Mouse (Mus musculus) layer of hippocampus, adult 9-10 months (tissue): ENCODE measurements around the gene Btbd7.

ENCODE experiments used
- DNase-seq: peaks from one replicate; pipeline ENCODE4 v3.0.0; 2022; ENCODE audit warnings: low spot score

Gene Btbd7

DNA sequence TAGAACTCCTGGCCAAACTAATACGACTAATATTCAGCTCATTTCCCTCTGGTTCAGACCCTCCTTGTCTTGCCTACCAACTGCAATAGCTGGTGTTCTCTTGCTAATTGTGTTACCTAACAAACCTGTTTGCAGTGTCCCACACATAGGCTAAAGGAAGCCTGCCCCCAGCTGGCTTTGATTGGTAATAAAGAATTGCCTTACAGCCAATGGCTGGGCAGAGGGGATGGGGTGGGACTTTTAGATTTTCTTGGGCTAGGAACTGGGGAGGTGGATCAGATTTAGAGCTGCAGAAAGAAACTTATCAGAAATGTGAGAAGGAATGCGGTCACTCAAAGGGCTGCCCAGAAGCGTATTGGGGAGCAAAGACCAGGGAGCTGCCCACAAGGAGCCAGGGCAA, 98.8 kb downstream of the Btbd7 start:
- DNase-seq: no peak

DNA sequence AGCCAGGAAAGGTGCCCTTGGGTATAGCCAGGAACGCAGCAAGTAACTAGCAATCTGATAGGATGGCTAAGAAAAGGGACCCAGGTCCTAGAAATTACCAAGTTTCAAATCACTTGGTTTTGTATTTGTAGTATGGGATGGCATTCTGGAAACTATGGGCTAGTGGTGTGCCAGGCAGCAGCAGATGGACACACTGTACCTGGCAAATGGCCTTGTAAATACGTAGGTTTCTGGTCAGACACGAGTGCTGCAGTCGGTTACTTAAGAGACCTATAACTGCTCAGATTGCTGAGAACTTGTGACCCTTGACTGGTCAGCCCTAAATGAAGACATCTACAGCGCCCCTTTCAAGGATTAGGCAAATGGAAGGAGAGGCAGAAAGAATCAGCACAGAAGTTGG, 100.1 kb downstream of the Btbd7 start:
- DNase-seq: no peak

DNA sequence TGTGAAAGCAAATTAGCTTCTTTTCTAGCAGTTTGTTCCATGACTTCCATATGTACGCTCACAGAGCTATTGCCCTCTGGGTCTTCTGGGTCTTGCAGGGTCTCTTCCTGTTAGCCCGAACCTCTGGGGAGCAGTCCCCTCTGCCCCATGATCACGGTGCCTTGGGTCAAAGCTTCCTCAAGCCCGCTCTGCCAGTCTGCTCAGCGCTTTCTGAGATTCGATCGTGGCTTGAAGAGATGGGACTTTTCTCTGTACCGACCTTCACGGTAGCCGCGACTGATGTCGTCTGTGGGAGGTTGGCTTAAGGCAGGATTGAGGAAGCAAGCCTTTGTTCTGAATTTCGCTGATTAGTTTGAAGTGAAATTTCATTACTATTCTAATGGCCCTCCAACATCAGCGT, 102.2 kb downstream of the Btbd7 start:
- no peak for DNase-seq

DNA sequence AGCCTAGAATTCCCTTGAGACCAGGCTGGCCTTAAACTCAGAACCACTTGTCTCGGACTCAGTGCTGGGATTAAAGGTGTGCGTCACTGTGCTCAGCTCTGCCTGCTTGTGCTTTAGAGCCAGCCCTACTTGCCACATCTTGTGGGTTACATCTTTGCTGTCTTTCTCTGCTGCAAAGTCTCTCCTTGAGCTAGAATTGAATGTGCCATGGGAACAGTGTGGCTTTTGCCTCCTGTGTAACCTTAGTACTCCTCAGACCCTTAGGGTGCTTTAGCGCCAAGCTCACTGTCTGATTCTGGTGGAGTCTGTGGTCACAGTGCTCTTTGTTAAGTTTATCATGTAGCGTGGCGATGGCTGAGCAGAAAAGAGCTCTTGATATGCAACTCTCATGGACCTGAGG, 105.6 kb downstream of the Btbd7 start:
- no peak for DNase-seq

DNA sequence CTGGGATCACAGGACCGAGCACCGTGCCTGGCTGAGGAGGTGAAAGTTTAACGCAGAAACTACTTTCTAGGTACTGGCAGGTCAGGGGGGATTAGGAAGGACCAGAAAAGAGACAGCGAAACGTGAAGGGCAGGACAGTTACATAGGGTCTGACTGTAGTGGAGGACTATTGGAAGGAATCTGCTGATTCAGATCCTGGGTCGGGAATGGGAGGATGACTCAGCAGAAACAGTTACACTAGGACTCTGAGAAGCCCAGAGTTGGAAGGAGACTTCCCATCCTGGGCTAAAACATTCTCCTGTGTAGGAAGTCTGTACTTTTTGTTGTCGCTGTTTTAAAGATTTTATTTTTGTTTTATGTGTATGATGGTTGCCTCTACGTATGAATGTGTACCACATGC, 106.7 kb downstream of the Btbd7 start:
- no peak for DNase-seq

DNA sequence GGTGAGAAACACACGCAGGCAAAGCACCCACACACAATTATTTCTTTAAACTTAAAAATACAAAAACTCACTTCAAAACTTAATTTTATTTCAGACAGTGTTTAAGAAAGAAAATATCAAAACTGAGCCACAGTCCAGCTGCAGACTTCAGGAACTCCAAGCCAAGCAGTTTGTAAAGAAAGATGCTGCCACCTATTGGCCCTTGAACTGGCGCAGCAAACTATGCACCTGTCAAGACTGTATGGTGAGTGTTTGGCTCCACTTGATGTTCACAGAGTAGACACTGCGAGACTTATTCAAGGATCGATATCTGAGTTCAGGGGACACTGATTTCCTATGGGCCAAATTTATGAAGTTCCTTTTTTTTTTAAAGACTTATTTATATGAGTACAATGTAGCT, 109.3 kb downstream of the Btbd7 start:
- DNase-seq: no peak

DNA sequence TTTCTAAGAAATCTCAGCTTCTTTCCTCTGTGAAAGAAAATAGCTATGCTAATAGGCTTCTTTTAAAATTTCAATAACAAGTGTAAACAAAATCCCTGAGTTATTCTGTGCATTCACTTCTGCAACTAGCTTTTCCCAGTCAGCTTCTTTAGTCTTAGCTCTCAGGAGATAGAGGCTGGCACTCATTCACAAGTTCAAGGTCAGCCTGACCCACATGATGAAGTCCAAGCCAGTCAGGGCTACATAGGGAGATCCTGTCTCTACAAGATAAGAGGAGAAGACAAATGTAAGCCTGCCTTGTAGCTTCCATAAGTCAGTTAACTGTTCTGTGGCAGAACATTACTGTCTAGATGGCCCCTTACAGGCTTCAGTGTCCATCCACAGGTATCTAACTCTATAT, 114.6 kb downstream of the Btbd7 start:
- no peak for DNase-seq

DNA sequence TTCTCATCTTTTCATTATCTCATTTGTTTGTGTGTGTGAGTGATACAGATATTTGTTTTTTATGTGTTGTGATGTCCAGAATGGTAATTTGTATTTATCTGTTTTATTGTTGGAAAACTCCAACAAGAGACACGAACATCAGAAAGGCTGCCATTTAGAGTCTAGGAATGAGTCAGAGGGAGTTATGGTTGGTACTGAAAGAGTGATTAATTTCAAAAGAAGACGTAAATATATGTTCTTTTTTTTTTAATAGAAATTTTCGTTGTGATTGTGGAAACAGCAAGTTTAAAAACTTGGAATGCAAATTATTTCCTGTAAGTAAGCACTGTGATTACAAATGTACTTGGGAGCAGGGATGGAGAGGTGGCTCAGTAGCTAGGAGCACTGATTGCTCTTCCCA, 116.6 kb downstream of the Btbd7 start:
- no peak for DNase-seq

DNA sequence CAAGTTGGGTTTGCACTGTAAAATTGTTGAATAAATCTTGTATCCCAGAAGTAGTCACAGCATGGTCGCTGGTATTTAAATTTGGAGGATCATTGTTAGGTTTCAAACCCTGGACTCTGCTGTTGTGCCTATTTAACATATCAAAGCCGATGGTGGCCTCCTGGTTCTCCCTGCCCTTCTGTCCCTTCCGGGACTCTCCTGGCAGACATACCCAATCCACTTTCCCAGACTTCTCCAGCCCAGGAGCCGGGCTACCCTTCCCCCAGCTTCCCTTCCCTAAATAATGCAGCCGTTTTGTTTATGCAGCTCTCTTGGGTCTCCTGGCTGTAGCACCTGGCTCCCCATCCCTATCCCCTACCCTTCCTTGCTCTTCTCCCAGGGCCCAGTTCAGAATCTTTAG, 119.3 kb downstream of the Btbd7 start:
- DNase-seq: no peak

DNA sequence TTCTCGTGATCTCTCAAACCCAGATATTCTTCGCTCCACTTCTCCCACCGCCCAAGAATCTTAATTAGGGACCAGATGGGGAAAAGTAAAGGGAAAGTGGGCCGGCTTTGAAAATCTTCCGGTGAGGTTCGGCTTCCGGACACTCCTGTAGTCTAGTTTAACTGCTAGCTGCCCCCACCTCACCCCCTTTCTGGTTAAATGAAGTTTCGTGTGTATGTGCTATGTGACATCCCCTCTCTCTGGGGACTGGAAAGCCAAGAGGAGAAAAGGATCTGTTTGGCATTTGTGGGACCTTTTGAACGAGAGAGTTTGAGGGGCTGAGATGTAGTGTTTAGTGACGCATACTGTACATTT, 119.9 kb downstream of the Btbd7 start, which contains the start of gene Gm20604:
Gene Gm20604 (minus strand): TSS at position 270 of the 354 bp plus-strand sequence.
- DNase-seq: no peak

DNA sequence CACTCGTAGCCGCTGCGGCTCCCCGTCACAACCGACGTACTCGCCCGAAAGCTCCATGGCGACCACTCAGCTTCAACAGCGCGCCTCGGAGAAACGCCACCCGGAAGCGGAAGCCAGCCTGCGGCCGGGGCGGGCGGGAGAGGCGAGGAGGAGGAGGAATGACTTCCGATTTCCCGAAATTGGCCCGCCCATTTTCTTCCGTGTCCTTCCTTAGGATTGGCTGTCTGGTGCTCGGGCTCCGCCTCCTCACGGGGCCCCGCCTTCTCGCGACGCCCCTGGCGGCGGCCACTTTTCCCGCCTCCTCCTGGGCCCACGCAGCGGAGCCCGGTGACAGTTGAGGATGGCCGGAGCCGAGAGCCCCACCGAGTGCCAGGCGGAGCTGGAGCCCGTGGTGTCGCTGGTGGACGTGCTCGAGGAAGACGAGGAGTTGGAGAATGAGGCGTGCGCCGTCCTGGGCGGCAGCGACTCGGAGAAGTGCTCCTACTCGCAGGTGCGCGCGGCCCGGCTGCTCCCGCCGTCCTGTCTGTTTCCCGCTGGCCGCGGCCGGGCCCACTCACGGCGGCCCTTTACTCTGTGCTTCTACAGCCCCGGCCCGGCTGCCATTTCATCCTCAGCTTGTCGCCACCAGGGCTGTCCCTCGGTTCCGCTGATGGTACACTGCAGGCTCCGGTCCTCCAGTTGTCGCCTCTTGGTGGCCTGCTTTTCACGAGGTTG, 120.4 kb downstream of the Btbd7 start, which contains the start of the genes Gm28051, Gon7 and Ubr7:
Gene Gm28051 (minus strand): TSS at position 77 of the 714 bp plus-strand sequence.
Gene Gon7 (minus strand): TSS at position 115 of the 714 bp plus-strand sequence.
Gene Ubr7 (plus strand): TSS at position 279 of the 714 bp plus-strand sequence.
- DNase-seq: peak; percentile 83

DNA sequence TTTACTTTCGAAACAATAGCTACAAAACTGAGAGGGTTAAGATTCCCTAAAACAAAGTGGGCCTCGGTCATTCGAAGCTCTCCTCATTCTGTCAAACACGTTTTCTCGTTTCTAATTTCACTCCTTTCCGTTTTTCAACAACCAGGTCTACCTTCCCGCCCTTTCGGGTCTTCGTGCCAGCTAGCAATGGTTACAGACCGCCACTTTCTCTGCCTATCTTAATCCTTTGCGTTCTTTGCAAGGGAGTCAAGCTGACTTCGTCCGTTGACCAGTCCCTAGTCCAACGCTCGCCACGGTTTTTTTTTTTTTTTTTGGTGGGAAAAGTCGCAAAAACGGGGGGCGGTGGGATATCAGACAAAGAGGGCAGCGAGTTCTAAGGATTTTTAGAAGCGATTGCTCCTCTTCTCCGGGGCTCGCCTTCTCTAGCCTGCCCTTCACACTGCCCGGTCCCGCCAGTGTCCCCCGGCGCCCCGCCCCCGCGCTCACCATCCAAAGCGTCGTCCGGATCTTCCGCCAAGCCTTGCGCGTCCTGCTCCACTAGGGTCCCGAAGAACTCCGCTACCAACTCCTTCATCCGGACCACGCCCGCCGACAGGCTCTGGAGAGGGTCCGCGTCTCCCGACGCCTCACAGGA, 121.1 kb downstream of the Btbd7 start:
- no peak for DNase-seq

DNA sequence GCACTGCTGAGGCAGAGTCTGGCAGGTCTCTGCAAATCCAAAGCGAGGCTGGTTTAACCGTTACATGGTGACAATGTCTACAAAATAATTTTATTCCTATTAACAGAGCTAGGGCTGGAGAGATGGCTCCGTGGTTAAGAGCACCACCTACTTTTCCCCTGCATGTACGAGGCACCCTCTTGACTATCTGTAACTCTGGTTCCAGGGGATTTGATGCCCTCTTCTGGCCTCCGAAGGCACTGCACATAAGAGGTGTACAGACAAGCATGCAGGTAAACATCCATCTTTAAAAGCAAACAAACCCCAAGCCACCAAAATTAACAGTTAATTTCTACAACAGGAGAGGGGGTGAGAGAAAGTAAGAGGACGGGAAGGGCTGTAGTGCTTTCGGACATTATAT, 122.0 kb downstream of the Btbd7 start:
- no peak for DNase-seq

DNA sequence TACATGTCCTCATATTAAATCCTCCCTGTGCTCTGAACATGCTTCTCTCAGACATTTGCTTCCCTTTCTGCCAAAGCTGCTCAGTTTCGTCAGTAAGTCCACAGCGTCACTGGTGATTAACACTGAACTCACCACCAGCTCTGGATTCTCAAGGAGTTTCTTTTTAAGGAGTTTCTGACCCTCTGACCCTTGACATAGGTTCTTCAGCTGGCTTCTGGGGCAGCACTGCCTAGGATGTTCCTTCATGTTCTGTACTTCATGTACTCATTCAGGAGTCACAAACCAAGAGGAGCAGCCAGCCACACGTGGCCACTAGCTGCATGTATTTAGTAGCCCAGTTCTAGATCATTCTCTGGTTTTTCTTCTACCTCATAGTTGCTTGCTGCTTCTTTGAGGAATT, 130.0 kb downstream of the Btbd7 start:
- DNase-seq: no peak

DNA sequence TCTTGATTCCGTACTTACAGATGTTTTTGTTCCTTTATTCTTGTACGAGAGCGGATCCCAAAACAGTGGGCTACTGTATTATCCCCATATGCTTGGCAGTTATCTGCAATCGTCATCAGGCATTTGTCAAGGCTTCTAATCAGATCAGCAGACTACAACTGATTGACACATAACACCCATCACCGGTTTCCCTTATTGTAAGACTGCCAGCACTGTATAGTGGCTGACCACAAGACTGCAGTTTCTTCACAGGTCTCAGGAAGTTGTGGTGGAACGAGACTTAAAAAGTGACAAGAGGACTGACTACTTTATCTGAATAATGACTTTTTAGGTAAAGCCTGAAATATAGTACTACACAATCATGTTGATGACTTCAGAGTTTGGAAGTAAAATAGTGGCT, 133.4 kb downstream of the Btbd7 start:
- no peak for DNase-seq

DNA sequence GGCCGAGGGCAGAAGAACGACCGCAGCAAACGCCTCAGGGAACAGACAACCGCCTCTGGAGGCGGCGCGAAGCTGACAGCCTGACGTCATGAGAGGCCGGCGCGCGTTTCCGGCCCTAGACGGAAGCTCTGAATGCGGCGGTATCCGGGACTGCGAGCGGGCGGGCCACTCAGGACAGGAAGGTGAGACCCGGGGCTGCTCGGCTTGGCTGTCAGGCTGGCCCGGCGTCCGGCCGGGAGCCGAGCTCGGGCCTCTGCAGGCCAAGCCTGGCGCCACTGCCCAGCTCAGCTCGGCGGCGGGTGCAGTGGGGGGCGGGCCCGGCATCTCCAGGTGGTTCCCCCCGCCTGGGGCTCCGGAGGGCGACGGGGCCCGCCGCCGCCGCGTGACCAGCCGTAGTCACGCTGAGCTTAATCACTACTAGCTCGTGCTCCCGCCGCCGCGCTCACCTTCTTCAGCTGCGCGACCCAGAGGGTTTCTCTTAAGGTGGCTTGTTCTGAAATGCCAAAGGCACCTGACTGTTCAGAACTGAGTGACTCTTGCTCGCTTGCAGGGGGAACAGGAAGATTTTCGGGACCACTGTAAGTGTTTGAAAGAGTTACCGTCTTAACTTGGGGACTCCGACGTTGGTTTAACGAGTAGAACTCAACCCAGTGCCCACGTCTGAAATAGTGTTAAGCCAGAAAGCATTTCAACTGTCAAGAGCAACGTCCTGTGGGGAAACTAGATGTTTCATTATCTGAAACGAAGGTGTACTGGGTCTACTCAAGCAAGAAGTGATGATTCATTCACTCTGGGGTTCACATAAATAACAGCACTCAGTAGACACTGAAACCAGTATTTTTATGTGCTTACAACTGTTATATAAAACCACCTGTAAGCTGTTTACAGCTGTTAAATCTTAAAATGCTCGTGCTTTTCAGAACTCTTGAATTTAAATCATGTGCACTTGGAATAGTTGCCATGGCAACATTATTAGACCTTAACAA, 134.4 kb downstream of the Btbd7 start, which contains the start of the genes Moap1 and Tmem251:
Gene Moap1 (minus strand): TSS at position 73 of the 986 bp plus-strand sequence.
Gene Tmem251 (plus strand): TSS at position 174 of the 986 bp plus-strand sequence.
- DNase-seq: no peak

DNA sequence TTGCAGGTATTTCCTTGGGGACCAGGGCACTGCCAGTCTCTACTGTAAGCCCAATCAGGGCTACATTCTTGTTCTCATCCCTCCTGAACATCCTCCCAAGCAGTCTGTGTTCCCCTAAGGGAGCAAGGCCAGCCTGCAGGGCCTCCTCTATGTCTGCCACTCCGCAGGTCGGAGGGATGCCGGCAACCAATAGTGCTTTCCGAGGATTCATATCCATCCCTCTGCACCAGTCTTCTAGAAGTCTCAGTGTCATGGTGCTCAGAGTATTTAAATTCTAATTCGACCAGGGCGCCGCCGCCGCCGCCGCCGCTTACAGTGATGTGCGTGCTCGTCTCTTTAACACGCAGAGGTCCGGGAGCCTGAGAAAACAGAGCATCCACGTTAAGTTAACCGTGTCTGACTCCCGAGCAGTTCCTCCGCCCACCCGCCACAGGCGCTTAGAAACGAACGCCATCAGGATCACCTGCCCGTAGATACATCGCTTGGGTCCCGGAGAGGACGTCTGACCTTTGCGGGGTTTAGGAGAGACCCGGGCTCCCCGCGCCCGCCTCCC, 135.2 kb downstream of the Btbd7 start:
- DNase-seq: no peak

DNA sequence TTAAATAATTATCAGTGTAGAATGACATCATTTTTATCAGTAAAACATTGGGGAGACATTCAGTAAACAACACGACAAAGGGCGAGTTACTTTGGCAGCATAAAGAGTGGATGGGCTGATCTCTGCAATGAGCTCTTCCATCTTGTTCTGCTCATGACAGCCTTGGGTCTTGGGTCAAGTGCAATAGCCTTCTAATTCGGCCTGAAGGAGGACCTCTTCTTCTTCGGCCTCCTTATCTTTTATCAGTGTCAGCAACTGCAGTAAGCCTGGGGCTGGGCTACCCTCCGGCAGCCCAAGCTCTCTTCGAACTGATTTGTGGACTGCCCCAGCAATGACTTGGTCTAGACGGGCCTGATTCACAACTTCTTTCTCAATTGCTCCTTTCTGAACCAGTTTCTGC, 136.2 kb downstream of the Btbd7 start:
- no peak for DNase-seq

DNA sequence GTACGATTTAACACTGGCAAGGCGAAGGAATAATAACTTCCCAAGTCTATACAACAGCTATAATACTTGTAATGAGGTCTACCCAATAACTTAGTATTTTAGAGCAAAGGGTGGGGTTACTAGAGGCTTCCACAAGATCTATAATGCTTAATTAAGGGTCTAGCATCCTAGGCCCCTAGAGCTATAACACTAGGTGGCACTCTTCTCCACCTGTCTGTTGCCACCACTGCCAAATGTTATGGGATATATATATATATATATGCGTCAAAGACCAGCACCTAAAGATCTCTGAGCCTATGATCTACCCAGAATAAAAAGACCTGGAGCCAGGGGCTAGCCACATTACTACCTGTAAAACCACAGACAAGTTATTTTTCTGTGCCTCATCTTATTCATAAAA, 138.0 kb downstream of the Btbd7 start:
- no peak for DNase-seq

DNA sequence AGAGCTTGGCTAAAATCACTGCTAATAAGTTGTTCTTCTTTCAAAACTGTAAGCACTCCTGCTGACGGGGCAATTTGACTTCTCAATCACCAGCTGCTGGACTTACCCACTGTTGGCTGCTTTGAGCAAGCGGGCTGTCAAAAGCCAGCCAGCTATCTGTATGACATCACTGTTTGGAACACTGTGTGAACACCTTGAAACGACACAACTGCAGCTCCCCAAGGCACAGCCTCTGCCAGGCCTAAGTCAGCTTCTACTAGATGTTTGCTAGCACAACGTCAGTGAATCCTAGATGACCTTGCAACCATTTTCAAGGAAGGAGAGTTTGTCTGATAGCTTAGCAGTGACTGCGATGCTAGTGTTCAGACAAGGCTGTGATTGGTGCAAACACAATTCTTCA, 139.2 kb downstream of the Btbd7 start:
- DNase-seq: no peak

DNA sequence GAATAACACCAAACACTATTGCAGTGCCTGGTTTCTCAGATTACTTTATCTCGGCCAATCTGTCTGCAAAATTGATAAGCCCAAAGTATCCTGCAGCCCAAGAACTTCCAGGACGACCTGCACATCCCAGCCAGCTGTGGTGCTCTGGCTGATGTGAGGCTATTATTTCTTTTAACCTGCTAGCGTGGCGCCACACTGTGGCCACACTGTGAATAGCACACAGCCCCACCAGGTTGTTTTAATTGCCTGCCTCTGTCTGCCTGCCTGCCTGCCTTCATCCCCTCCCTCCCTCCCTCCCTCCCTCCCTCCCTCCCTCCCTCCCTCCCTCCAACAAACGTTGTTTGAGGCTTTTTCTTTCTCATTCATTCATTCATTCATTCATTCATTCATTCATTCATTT, 144.9 kb downstream of the Btbd7 start:
- DNase-seq: no peak
